Mouse (Mus musculus): ENCODE data around the gene Itgal. TPM values are rescaled to one million over a fixed set of nuclear protein-coding genes. Genes with fewer than 3 reads are reported as not detected.

The Itgal gene
- total and polyA plus RNA-seq, 3 experiments = 0.92 to 9.7 TPM; not detected in 1

DNA sequence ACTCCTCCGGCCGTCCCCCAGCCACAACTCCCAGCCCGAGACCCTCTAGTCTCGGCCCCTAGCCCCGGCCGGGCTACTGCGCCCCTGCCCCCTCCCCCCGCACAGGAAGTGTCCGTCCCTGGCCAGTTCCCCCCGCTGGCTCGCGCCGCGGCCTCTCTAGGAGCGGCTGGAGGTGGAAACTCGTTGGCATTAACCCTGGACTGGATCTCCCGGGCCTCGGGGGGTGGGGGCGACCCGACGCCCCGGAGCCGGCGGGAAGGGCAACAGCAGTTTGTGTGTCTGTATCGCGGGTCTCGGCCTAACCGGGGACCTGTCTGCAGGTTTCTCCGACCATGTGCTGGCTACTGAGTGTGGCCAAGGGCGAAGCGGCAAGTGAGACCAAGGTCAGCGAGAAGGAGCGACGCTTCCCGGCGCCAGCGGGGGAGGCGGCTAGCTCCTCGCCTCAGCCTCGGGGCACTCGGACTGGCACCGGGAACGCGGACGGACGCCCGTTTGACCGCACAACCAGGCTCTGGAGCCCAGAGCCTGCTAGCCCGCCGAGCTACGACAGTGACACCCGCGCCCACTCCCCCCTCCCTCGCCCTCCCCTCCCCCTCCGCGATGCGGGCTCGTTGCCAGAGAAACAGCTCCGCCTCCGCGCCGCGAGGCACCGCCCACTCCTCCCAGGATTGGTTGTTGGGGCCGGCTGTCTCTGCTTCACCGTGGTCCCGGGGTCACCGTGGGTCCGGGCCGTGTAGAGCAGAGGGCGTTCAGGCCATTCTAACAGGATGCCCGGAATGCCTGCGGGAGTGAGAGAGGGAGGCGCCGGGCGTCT is 49.7 kb downstream of the Itgal start, which contains the start of gene Zfp768:
TSS of gene Zfp768 (minus strand) at position 78 of the 814 bp plus-strand sequence.
- TF ChIP-seq ETS1 (IDR thresholded peaks at IDR 0.05; ENCODE audit: low read depth, low read length) (no peak), CHD2 (IDR thresholded peaks at IDR 0.05; ENCODE audit: low read length) (peak; percentile 36; the same call in 1 of the 2 replicates), SIN3A (IDR thresholded peaks at IDR 0.05; ENCODE audit: low read length) (peak; percentile 72), USF1 (IDR thresholded peaks at IDR 0.05; ENCODE audit: low read depth, low read length) (no peak), TBP (IDR thresholded peaks at IDR 0.05; ENCODE audit: low read depth, low read length) (no peak), MXI1 (IDR thresholded peaks at IDR 0.05; ENCODE audit: low read depth, low read length) (peak; percentile 58; the same call in 1 of the 2 replicates), MYC (IDR thresholded peaks at IDR 0.05; ENCODE audit: low read depth, low read length) (0 out of 2 replicates have a peak, but pooled peaks have one; percentile 58), MYB (IDR thresholded peaks at IDR 0.05; ENCODE audit: low read depth, low read length) (no peak), MAZ (IDR thresholded peaks at IDR 0.05; ENCODE audit: low read depth, low read length) (peak; percentile 67), POLR2A (IDR thresholded peaks at IDR 0.05; ENCODE audit: control insufficient read depth in 1 of 2, insufficient read depth in 1 of 2, low read depth in 1 of 2, low read length in 2 of 2, poor library complexity in 1 of 2) (peak in 1 of 2 experiments; percentile 66; a peak in 3 of 4 replicates), HCFC1 (IDR thresholded peaks at IDR 0.05; ENCODE audit: low read depth, low read length) (peak; percentile 89), TCF12 (IDR thresholded peaks at IDR 0.05; ENCODE audit: low read depth, low read length) (peak; percentile 38; the same call in 1 of the 2 replicates), EP300 (IDR thresholded peaks at IDR 0.05; ENCODE audit: low read depth in 1 of 2, low read length in 2 of 2) (0 out of 4 replicates have a peak, but pooled peaks of 1 of the 2 experiments have one; percentile 11), ZC3H11A (IDR thresholded peaks at IDR 0.05; ENCODE audit: low read depth, low read length) (no peak), MAX (IDR thresholded peaks at IDR 0.05; ENCODE audit: low read length) (peak; percentile 76), NELFE (IDR thresholded peaks at IDR 0.05; ENCODE audit: low read depth, low read length) (peak; percentile 53; the same call in 1 of the 2 replicates), POLR2AphosphoS2 (IDR thresholded peaks at IDR 0.05; ENCODE audit: low read length) (peak; percentile 28; the same call in 1 of the 2 replicates)
- peak; percentile 91 for DNase-seq (ENCODE audit: low read depth, low spot score)
- H3K4me3 ChIP-seq (ENCODE audit: control insufficient read depth in 1 of 2, insufficient read depth in 1 of 2, low read depth in 2 of 2, low read length in 2 of 2) = peak within 1 kb of the TSS; percentile 63 to 97
- H3K36me3 ChIP-seq (ENCODE audit: control insufficient read depth in 1 of 2, insufficient read depth in 2 of 2, low read length in 2 of 2) = 0 out of 4 replicates have a peak, but pooled peaks cover 0 to 3% of the 10 kb centered on the region in 2 experiments
- H3K27ac ChIP-seq (ENCODE audit: control insufficient read depth, low read depth, low read length) = peak within 1 kb of the TSS; percentile 43
- no peaks in the 10 kb centered on the region for H3K9me3 ChIP-seq (replicated peaks; ENCODE audit: insufficient read depth, low read length)
- H3K9ac ChIP-seq (ENCODE audit: control insufficient read depth, low read depth, low read length, poor library complexity, severe bottlenecking) = peak within 1 kb of the TSS; percentile 72
- H3K27me3 ChIP-seq (ENCODE audit: control insufficient read depth in 1 of 2, insufficient read depth in 2 of 2, low read length in 2 of 2) = no peaks in the 10 kb centered on the region
- H3K4me1 ChIP-seq (ENCODE audit: control insufficient read depth in 1 of 2, insufficient read depth in 2 of 2, low read length in 2 of 2) = peaks cover 5 to 9% of the 10 kb centered on the region in 2 experiments; a peak in 3 of 4 replicates
- peaks cover 5% of the 10 kb centered on the region; the same call in 1 of the 2 replicates for H3K79me2 ChIP-seq (ENCODE audit: control insufficient read depth, insufficient read depth, low read length, poor library complexity)

DNA sequence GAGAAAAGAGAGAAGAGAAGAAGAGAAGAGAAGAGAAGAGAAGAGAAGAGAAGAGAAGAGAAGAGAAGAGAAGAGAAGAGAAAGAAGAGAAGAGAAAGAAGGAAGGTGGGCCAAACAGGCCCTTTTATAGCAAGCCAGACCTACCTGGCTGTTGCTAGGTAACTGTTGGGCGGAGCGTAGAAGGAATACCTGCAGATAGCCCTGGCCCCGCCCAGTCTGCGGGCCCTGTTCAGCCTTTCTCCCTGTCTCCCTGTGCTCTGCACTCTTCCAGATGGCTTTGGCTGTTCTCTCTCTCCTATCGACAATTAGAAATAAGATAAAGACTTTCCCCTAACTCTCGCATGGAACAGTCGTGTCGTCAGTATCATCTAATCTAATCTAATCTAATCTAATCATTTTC is 50.6 kb downstream of the Itgal start:
- peak overlapping the region; percentile 63 to 97 for H3K4me3 ChIP-seq (ENCODE audit: control insufficient read depth in 1 of 2, insufficient read depth in 1 of 2, low read depth in 2 of 2, low read length in 2 of 2)
- H3K27ac ChIP-seq (ENCODE audit: control insufficient read depth, low read depth, low read length) = no peak overlapping the region
- peaks cover 5% of the 10 kb centered on the region; the same call in 1 of the 2 replicates for H3K79me2 ChIP-seq (ENCODE audit: control insufficient read depth, insufficient read depth, low read length, poor library complexity)
- peak; percentile 17 for DNase-seq (ENCODE audit: low read depth, low spot score)
- peaks cover 0 to 3% of the 10 kb centered on the region in 2 experiments; a peak in 1 of 4 replicates for H3K36me3 ChIP-seq (ENCODE audit: control insufficient read depth in 1 of 2, insufficient read depth in 2 of 2, low read length in 2 of 2)
- H3K9me3 ChIP-seq (replicated peaks; ENCODE audit: insufficient read depth, low read length) = no peaks in the 10 kb centered on the region
- H3K4me1 ChIP-seq (ENCODE audit: control insufficient read depth in 1 of 2, insufficient read depth in 2 of 2, low read length in 2 of 2) = peaks cover 8 to 9% of the 10 kb centered on the region in 2 experiments
- H3K9ac ChIP-seq (ENCODE audit: control insufficient read depth, low read depth, low read length, poor library complexity, severe bottlenecking) = no peak overlapping the region
- TF ChIP-seq UBTF (IDR thresholded peaks at IDR 0.05; ENCODE audit: borderline replicate concordance, insufficient read depth, low read depth, low read length) = no peak
- TF ChIP-seq MAZ (IDR thresholded peaks at IDR 0.05; ENCODE audit: low read depth, low read length) = 0 out of 2 replicates have a peak, but pooled peaks have one; percentile 5
- no peaks in the 10 kb centered on the region for H3K27me3 ChIP-seq (ENCODE audit: control insufficient read depth in 1 of 2, insufficient read depth in 2 of 2, low read length in 2 of 2)

All from MEL (cell line).